Mouse (Mus musculus) thymus, adult 2 months (tissue): ENCODE measurements around the gene Cap2.

ENCODE experiments used
- CTCF ChIP-seq: fragments of 200-500 bp; IDR thresholded peaks from 2 replicates; pipeline ENCODE4 v1.5.1; 2012; ENCODE audit warnings: mild to moderate bottlenecking, control low read depth, low read length, moderate library complexity, borderline replicate concordance; ENCODE audit not compliant: control insufficient read depth, poor library complexity, insufficient read depth; ENCODE audit errors: extremely low read depth
- POLR2A ChIP-seq: fragments of 200-500 bp; IDR thresholded peaks from 2 replicates; pipeline ENCODE4 v1.6.1; 2012; ENCODE audit warnings: mild to moderate bottlenecking, low read length, control low read depth, moderate library complexity; ENCODE audit not compliant: control insufficient read depth, poor library complexity, insufficient read depth; ENCODE audit errors: extremely low read depth

- TF ChIP-seq POLR2A, result no peak
- TF ChIP-seq CTCF, result no peak
These were observed 42.1 kb upstream of the Cap2 start for GRCm38 (mm10) chr13:46459546-46459945.
